Mouse (Mus musculus): ENCODE data around the gene Syt5.

GRCm38 (mm10) chr7:4539019-4539418, 8.3 kb downstream of the Syt5 start:
- no peak for TF ChIP-seq POLR2A (IDR thresholded peaks at IDR 0.05; ENCODE audit: control insufficient read depth in 1 of 2, insufficient read depth in 1 of 2, low read depth in 1 of 2, low read length in 2 of 2, poor library complexity in 1 of 2)
- TF ChIP-seq MYC (IDR thresholded peaks at IDR 0.05; ENCODE audit: low read depth, low read length): no peak
- no peak for TF ChIP-seq ZKSCAN1 (IDR thresholded peaks at IDR 0.05; ENCODE audit: low read depth, low read length)
- no peak for TF ChIP-seq RCOR1 (IDR thresholded peaks at IDR 0.05; ENCODE audit: low read depth, low read length)
- TF ChIP-seq EP300 (IDR thresholded peaks at IDR 0.05; ENCODE audit: low read depth in 1 of 2, low read length in 2 of 2): no peak
- TF ChIP-seq MAX (IDR thresholded peaks at IDR 0.05; ENCODE audit: low read length): no peak
- TF ChIP-seq CTCF (IDR thresholded peaks at IDR 0.05 in 2 of 3, conservative IDR thresholded peaks at IDR 0.05 in 1 of 3; ENCODE audit: control insufficient read depth in 1 of 3, insufficient read depth in 1 of 3, low read depth in 2 of 3, low read length in 3 of 3, poor library complexity in 1 of 3, severe bottlenecking in 1 of 3): no peak
- no peak for TF ChIP-seq TCF12 (IDR thresholded peaks at IDR 0.05; ENCODE audit: low read depth, low read length)
- TF ChIP-seq GABPA (IDR thresholded peaks at IDR 0.05; ENCODE audit: low read depth, low read length): no peak
- TF ChIP-seq GATA1 (IDR thresholded peaks at IDR 0.05; ENCODE audit: low read depth, low read length): no peak
